Mouse (Mus musculus): ENCODE measurements at regions not wholly inside any gene's neighbourhood (a gene's known extent, or its start where the extent isn't known, plus 50 kb on each side); places are given as distances from the start of the nearest gene placed in this dataset.
A peak's percentile ranks its signal among the peaks of the same experiment; 100 is the strongest.
"Not testable (repeated sequence)": the region's sequence is repeated elsewhere in the genome, so short reads cannot be mapped to it uniquely, and the experiment has no call there.

DNA sequence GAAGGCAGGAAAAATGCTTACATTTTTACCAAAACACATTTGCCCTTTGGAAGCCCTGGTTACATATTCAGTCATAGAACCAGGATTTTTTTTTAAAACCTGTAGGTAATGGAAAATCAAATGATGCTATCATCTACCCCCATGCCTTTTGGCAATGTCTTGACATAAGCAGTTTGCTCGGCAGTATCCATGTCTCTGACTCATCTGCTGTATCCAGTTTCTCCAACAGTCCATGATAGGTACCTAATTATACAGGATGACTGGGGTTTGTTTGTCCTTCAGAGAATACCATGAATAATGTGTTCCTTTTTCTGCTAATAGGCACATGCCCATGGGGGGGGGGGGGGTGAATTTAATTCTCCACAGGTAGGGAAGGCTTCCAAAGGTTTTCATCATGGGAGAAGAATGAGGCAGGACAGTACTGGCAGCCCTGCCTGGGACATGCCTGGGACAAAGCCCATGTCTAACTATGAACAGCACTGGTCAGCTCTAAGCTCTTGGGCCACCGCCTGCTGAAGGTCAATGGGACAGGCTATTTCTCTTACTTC lies 122.9 kb downstream of the Cand1 start:
- ATAC-seq (ENCODE audit: low FRiP score, low TSS enrichment) (no peak), DNase-seq (ENCODE audit: low spot score) (no peak)
- no peak overlapping the region for H3K9ac ChIP-seq (ENCODE audit: low read length)
- no peaks in the 10 kb centered on the region for H3K9me3 ChIP-seq (ENCODE audit: control insufficient read depth, low read length)
- H3K27ac ChIP-seq (replicated peaks): no peak overlapping the region
- no peaks in the 10 kb centered on the region for H3K27me3 ChIP-seq (ENCODE audit: control insufficient read depth, insufficient read depth, low read length)
- TF ChIP-seq EP300 (optimal IDR thresholded peaks at IDR 0.05): no peak
- no peak overlapping the region for H3K4me2 ChIP-seq (replicated peaks; ENCODE audit: low read depth)
- H3K36me3 ChIP-seq (ENCODE audit: control insufficient read depth, insufficient read depth, low read length): no peaks in the 10 kb centered on the region
- H3K4me1 ChIP-seq (replicated peaks; ENCODE audit: control insufficient read depth, insufficient read depth): no peaks in the 10 kb centered on the region
- WGBS: 63% methylated on average over 2 of the region's 2 CpGs
- H3K4me3 ChIP-seq (ENCODE audit: low read depth, low read length): no peak overlapping the region

DNA sequence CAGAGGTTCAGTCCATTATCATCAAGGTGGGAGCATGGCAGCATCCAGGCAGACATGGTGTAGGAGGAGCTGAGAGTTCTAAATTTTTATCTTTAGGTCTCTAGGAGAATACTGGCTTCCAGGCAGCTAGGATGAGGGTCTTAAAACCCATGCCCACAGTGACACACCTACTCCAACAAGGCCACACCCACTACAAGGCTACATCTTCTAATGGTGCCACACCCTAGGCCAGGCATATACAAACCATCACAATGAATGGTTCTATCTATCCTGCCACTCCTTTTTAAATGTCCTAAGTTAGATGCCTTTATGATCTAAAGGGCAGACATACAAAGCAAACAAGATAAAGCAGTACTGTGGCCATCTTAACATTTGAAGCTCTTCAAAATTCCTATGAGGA lies 124.7 kb downstream of the Cand1 start:
- not testable (repeated sequence) for DNase-seq (ENCODE audit: low spot score); H3K4me1 ChIP-seq (replicated peaks; ENCODE audit: control insufficient read depth, insufficient read depth); H3K9me3 ChIP-seq (ENCODE audit: control insufficient read depth, low read length); H3K9ac ChIP-seq (ENCODE audit: low read length); H3K4me2 ChIP-seq (replicated peaks; ENCODE audit: low read depth); H3K36me3 ChIP-seq (ENCODE audit: control insufficient read depth, insufficient read depth, low read length); ATAC-seq (ENCODE audit: low FRiP score, low TSS enrichment); H3K27me3 ChIP-seq (ENCODE audit: control insufficient read depth, insufficient read depth, low read length); H3K27ac ChIP-seq (replicated peaks); H3K4me3 ChIP-seq (ENCODE audit: low read depth, low read length)

DNA sequence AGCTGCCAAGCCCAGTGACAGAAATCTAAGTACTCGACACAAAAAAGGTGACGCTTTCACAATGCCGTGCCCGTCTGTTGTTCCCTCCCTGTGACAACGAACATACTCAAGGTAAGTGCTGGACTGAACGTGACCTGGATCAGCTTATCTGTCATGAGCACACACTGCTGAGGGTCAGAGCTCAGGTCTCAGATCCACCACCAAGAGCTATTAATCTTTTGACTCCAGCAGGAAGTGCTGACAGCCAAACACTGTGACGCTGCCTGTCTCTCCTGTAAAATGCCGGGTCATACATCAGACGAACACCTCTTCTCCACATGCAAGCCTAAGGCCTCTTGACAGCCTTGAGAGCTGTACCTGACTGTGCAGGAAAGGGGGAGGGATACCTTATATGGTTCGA lies 125.2 kb downstream of the Cand1 start:
- peak; percentile 74 for ATAC-seq (ENCODE audit: low FRiP score, low TSS enrichment)
- Histone ChIP-seq H3K36me3 (ENCODE audit: control insufficient read depth, insufficient read depth, low read length) (no peaks in the 10 kb centered on the region), H3K4me2 (replicated peaks; ENCODE audit: low read depth) (no peak overlapping the region), H3K27ac (replicated peaks) (no peak overlapping the region), H3K4me3 (ENCODE audit: low read depth, low read length) (no peak overlapping the region), H3K27me3 (ENCODE audit: control insufficient read depth, insufficient read depth, low read length) (no peaks in the 10 kb centered on the region), H3K4me1 (replicated peaks; ENCODE audit: control insufficient read depth, insufficient read depth) (no peaks in the 10 kb centered on the region), H3K9me3 (ENCODE audit: control insufficient read depth, low read length) (no peaks in the 10 kb centered on the region), H3K9ac (ENCODE audit: low read length) (no peak overlapping the region)
- TF ChIP-seq EP300 (optimal IDR thresholded peaks at IDR 0.05) (no peak), CTCF (IDR thresholded peaks at IDR 0.05; ENCODE audit: low read depth) (no peak)
- WGBS: 24% methylated on average over 10 of the region's 10 CpGs
- DNase-seq (ENCODE audit: low spot score): peak; percentile 32

DNA sequence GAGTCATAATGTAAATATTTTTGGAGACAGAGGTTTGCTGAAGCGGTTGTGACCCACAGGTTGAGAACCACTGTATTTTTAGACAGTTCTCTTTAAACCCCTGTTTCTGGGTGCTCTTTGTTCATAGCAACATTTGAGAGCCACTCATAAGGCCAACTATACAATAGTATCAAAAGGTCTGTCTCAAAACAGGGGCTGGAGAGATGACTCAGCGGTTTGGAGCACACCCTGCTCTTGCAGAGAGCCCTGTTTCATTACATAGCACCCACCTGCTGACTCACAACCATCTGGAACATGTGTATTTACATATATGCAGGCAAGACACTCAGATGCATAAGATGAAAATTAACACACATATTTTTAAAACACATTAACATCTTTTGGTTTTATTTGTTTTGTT lies 128.0 kb downstream of the Cand1 start:
- Histone ChIP-seq H3K9me3 (ENCODE audit: control insufficient read depth, low read length) (no peaks in the 10 kb centered on the region), H3K27me3 (ENCODE audit: control insufficient read depth, insufficient read depth, low read length) (no peaks in the 10 kb centered on the region), H3K36me3 (ENCODE audit: control insufficient read depth, insufficient read depth, low read length) (no peaks in the 10 kb centered on the region), H3K4me3 (ENCODE audit: low read depth, low read length) (no peak overlapping the region), H3K27ac (replicated peaks) (no peak overlapping the region), H3K4me2 (replicated peaks; ENCODE audit: low read depth) (no peak overlapping the region), H3K4me1 (replicated peaks; ENCODE audit: control insufficient read depth, insufficient read depth) (no peaks in the 10 kb centered on the region), H3K9ac (ENCODE audit: low read length) (no peak overlapping the region)
- 57% methylated on average over 2 of the region's 2 CpGs for WGBS
- TF ChIP-seq CTCF (IDR thresholded peaks at IDR 0.05; ENCODE audit: low read depth) (no peak), EP300 (optimal IDR thresholded peaks at IDR 0.05) (no peak)
- ATAC-seq (ENCODE audit: low FRiP score, low TSS enrichment): no peak
- no peak for DNase-seq (ENCODE audit: low spot score)

GRCm38 (mm10) chr10:119111409-119111808 lies 128.4 kb downstream of the Cand1 start:
- no peaks in the 10 kb centered on the region for H3K27me3 ChIP-seq (ENCODE audit: control insufficient read depth, insufficient read depth, low read length)
- DNase-seq (ENCODE audit: low spot score): no peak
- H3K9me3 ChIP-seq (ENCODE audit: control insufficient read depth, low read length): no peaks in the 10 kb centered on the region
- H3K36me3 ChIP-seq (ENCODE audit: control insufficient read depth, insufficient read depth, low read length): no peaks in the 10 kb centered on the region
- no peak overlapping the region for H3K4me2 ChIP-seq (replicated peaks; ENCODE audit: low read depth)
- ATAC-seq (ENCODE audit: low FRiP score, low TSS enrichment): no peak
- H3K4me1 ChIP-seq (replicated peaks; ENCODE audit: control insufficient read depth, insufficient read depth): no peaks in the 10 kb centered on the region
- H3K4me3 ChIP-seq (ENCODE audit: low read depth, low read length): no peak overlapping the region
- TF ChIP-seq EP300 (optimal IDR thresholded peaks at IDR 0.05): no peak
- no peak for TF ChIP-seq CTCF (IDR thresholded peaks at IDR 0.05; ENCODE audit: low read depth)
- WGBS: 67% methylated on average over 3 of the region's 3 CpGs
- no peak overlapping the region for H3K9ac ChIP-seq (ENCODE audit: low read length)
- no peak overlapping the region for H3K27ac ChIP-seq (replicated peaks)

DNA sequence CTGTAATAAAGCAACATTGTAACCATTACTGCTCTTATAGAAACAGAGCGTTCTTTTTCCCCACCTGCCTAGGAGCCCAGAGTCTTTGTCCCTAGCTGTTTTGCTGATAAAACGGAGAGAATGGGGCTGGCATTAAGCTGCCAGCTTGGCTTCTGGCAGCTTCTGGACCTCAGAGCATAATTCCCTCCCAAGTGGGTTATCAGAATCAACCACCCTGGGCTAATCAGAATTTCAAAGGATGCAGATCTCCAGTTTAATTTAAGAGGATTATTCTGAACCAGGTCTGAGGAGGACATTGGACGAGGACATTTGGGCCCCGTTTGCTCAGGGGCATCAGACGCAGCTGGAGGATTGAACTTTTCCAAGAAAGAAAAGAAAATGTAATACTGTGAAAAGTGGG lies 129.2 kb downstream of the Cand1 start:
- Histone ChIP-seq H3K36me3 (ENCODE audit: control insufficient read depth, insufficient read depth, low read length) (no peaks in the 10 kb centered on the region), H3K27ac (replicated peaks) (no peak overlapping the region), H3K9me3 (ENCODE audit: control insufficient read depth, low read length) (no peaks in the 10 kb centered on the region), H3K4me2 (replicated peaks; ENCODE audit: low read depth) (no peak overlapping the region), H3K4me1 (replicated peaks; ENCODE audit: control insufficient read depth, insufficient read depth) (no peaks in the 10 kb centered on the region), H3K4me3 (ENCODE audit: low read depth, low read length) (no peak overlapping the region), H3K9ac (ENCODE audit: low read length) (no peak overlapping the region), H3K27me3 (ENCODE audit: control insufficient read depth, insufficient read depth, low read length) (no peaks in the 10 kb centered on the region)
- no peak for TF ChIP-seq EP300 (optimal IDR thresholded peaks at IDR 0.05)
- TF ChIP-seq CTCF (IDR thresholded peaks at IDR 0.05; ENCODE audit: low read depth): no peak
- DNase-seq (ENCODE audit: low spot score) (no peak), ATAC-seq (ENCODE audit: low FRiP score, low TSS enrichment) (no peak)
- 57% methylated on average over 5 of the region's 5 CpGs for WGBS

Measured in stomach, postnatal 0 days (tissue).